Mouse (Mus musculus) limb, embryonic 13.5 days (tissue): ENCODE data around the gene Limch1. TPM values are rescaled to one million over a fixed set of nuclear protein-coding genes. Genes with fewer than 3 reads are reported as not detected.

Experiments
- ATAC-seq: fragments of 200-750 bp; cut with Nextera tagmentation; 2 replicates; pipeline ENCODE4 v1.8.0; 2017; ENCODE audit warnings: low read depth, moderate number of reproducible peaks, moderate TSS enrichment; ENCODE audit not compliant: low FRiP score
- H3K27ac ChIP-seq: fragments of 300-500 bp; sonication (generic); 2 replicates; pipeline ENCODE4 v1.5.1; 2015; ENCODE audit warnings: inconsistent platforms, mild to moderate bottlenecking, moderate library complexity
- H3K27me3 ChIP-seq: fragments of 300-500 bp; sonication (generic); 2 replicates; pipeline ENCODE4 v1.6.1; 2015; ENCODE audit warnings: mild to moderate bottlenecking, inconsistent platforms
- H3K36me3 ChIP-seq: fragments of 300-500 bp; sonication (generic); 2 replicates; pipeline ENCODE4 v1.6.1; 2015; ENCODE audit warnings: inconsistent platforms, mild to moderate bottlenecking, moderate library complexity
- H3K4me1 ChIP-seq: fragments of 300-500 bp; sonication (generic); 2 replicates; pipeline ENCODE4 v1.6.1; 2015; ENCODE audit warnings: inconsistent platforms
- H3K4me2 ChIP-seq: fragments of 300-500 bp; sonication (generic); replicated peaks from 2 replicates; pipeline ENCODE4 v1.6.1; 2015; ENCODE audit warnings: inconsistent platforms, mild to moderate bottlenecking, moderate library complexity
- H3K4me3 ChIP-seq: fragments of 300-500 bp; sonication (generic); 2 replicates; pipeline ENCODE4 v1.5.1; 2015; ENCODE audit warnings: moderate library complexity, mild to moderate bottlenecking, inconsistent platforms
- H3K9ac ChIP-seq: fragments of 300-500 bp; sonication (generic); 2 replicates; pipeline ENCODE4 v1.6.1; 2015; ENCODE audit warnings: mild to moderate bottlenecking, inconsistent platforms
- H3K9me3 ChIP-seq: fragments of 300-500 bp; sonication (generic); 2 replicates; pipeline ENCODE4 v1.6.1; 2016; ENCODE audit warnings: inconsistent platforms
- WGBS: fragments of 180-500 bp; shearing (Covaris S2); methylation state at CpG from one replicate; pipeline ENCODE4 v1.1.7; 2015; 5-methylcytosine and 5-hydroxymethylcytosine counted together
- polyA plus RNA-seq: library from polyadenylated mRNA; unstranded; fragments of >200 nt; fragmentation: Nextera tagmentation; extraction: Ambion mirVana; gene quantifications from 2 replicates; pipeline ENCODE4 v1.2.1, GENCODE M21; 2015

The Limch1 gene
- 75.5 and 82.0 TPM in 2 replicates for polyA plus RNA-seq

DNA sequence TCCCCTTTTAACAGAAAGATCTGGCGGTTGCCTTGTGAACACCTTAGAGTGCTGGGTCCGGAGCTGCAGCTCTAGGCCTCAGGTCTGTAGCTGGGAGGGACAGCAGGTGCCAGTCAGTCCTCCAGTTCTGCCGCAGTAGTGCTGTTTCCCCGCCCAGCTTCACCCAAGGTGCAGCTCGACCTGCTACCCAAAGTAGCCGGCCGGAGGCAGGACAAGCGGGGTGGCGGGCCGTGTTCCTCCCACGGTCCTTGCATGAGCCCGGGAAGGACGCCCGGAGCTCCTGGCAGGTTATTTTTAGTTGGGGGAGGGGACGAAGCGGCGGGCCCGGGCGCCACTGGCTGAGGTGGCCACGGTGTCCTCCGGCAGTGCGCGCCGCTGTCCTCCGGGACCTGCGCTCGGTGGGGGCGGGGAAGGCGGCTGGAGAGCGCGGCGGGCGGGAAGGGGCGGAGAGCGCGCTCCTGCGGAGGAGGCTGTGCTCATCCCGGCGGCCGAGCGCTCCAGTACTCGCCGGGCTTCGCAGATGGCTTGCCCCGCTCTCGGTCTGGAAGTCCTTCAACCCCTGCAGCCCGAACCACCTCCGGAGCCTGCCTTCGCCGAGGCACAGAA is at the start of gene Limch1:
TSS of gene Limch1 (plus strand) at position 438 of the 606 bp plus-strand sequence.
- H3K27me3 ChIP-seq: peaks cover 39% of the 10 kb centered on the region
- no peaks in the 10 kb centered on the region for H3K36me3 ChIP-seq
- no peaks in the 10 kb centered on the region for H3K9me3 ChIP-seq
- H3K9ac ChIP-seq: peak within 1 kb of the TSS; percentile 78
- peak within 1 kb of the TSS; percentile 52; the same call in 1 of the 2 replicates for H3K27ac ChIP-seq
- ATAC-seq: peak; percentile 79
- H3K4me2 ChIP-seq: peak within 1 kb of the TSS; percentile 97
- WGBS: 1% methylated on average over 50 of the region's 50 CpGs
- H3K4me3 ChIP-seq: peak within 1 kb of the TSS; percentile 72
- peaks cover 32% of the 10 kb centered on the region for H3K4me1 ChIP-seq

DNA sequence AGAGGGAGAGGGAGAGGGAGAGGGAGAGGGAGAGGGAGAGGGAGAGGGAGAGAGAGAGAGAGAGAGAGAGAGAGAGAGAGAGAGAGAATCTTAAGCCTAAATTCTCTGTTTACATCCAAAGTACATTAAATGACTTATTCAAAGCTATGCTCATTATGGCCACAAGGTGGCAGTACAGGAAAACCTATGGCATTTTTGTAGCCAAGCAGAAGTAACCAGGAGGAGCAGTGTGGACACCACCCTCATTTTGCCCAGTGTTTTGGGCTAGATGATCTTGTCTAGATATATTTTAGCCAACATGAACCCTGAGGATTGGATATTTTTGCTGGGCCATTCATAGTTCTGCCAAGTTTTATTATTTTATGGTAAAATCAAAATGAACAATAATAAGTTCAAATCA is 48.5 kb upstream of the Limch1 start:
- no peak for ATAC-seq
- Histone ChIP-seq H3K36me3 (no peaks in the 10 kb centered on the region), H3K4me1 (0 out of 2 replicates have a peak, but pooled peaks cover 4% of the 10 kb centered on the region), H3K27me3 (no peaks in the 10 kb centered on the region), H3K9ac (no peak overlapping the region), H3K9me3 (no peaks in the 10 kb centered on the region), H3K27ac (no peak overlapping the region), H3K4me2 (no peak overlapping the region), H3K4me3 (no peak overlapping the region)

DNA sequence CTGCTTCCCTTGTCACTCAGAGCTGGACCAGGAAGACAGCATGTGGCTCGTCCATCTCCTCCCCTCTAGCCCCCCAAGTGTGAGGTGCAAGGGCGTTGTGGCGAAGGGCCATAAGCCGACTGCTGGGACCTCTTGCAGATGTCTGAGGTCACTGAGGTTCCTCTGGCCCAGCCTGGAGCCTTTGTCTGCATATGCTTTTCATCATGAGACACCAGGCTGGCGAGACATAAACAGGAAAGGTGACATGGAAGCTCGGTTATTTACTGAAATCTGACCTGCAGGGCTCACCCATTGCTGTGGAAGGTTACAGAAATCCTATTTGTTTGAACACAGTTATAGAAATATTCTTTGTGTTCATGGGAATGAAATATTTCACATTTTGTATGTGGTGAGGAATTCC is 45.7 kb upstream of the Limch1 start:
- no peak overlapping the region for H3K4me3 ChIP-seq
- no peak for ATAC-seq
- H3K9ac ChIP-seq: no peak overlapping the region
- 0 out of 2 replicates have a peak, but pooled peaks cover 9% of the 10 kb centered on the region for H3K4me1 ChIP-seq
- no peaks in the 10 kb centered on the region for H3K27me3 ChIP-seq
- H3K27ac ChIP-seq: no peak overlapping the region
- H3K4me2 ChIP-seq: no peak overlapping the region
- WGBS: 39% methylated on average over 6 of the region's 6 CpGs
- no peaks in the 10 kb centered on the region for H3K36me3 ChIP-seq
- no peaks in the 10 kb centered on the region for H3K9me3 ChIP-seq

DNA sequence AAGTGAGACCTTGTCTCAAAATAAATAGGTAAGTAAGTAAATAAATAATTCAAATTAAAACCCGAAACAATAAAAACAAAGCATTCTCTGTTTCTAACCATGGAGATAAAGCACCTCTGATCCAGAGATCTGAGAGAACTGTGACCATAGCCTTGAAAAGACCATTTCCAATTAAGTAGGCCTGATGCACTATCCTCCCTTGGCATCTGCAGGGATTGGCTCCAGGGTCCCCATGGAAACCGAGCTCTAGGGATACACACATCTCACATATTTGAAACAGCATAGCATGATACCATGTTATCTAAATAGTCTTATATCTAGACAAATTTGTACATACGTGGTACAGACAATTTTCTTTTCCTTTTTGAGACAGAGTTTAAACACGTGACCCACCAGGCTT is 43.7 kb upstream of the Limch1 start:
- Histone ChIP-seq H3K4me1 (0 out of 2 replicates have a peak, but pooled peaks cover 9% of the 10 kb centered on the region), H3K9me3 (no peaks in the 10 kb centered on the region), H3K4me2 (no peak overlapping the region), H3K36me3 (no peaks in the 10 kb centered on the region), H3K27ac (no peak overlapping the region), H3K27me3 (no peaks in the 10 kb centered on the region), H3K9ac (no peak overlapping the region), H3K4me3 (no peak overlapping the region)
- ATAC-seq: no peak
- WGBS: 87% methylated on average over 4 of the region's 4 CpGs

DNA sequence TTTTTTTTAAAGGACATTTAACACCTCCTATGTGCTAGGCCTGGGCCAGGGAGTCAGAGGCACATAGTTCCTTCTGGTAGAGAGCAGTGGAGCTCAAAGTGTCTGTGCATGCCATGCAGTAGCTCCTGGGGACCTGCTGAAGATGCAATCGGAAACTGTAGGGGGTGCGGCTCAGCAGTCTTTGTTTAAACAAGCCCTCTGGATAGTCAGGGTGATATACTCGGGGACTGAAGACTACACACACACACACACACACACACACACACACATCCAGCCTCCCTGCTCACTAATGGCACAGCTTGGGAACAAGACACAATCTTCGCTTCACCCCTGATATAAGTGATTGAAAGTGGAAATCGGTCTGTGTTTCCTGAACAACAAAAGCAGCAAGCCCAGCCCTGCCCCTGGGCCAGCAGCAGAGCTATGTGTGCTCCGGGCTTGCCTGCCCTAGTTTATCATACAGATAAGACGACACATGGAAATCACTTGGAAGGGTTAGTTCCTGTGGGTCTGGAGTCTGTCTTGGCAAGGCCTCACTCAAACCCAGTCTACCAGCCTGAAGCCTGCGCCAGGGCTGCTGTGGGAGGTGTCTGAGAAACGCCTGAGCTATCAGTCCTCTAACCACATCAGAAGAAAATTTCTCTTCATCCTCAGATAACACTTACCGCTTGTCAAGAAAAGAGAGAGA is 42.2 kb upstream of the Limch1 start:
- Histone ChIP-seq H3K4me3 (no peak overlapping the region), H3K4me2 (no peak overlapping the region), H3K4me1 (0 out of 2 replicates have a peak, but pooled peaks cover 9% of the 10 kb centered on the region), H3K9ac (no peak overlapping the region), H3K36me3 (no peaks in the 10 kb centered on the region), H3K9me3 (no peaks in the 10 kb centered on the region), H3K27me3 (no peaks in the 10 kb centered on the region), H3K27ac (no peak overlapping the region)
- 42% methylated on average over 10 of the region's 10 CpGs for WGBS
- ATAC-seq: no peak

DNA sequence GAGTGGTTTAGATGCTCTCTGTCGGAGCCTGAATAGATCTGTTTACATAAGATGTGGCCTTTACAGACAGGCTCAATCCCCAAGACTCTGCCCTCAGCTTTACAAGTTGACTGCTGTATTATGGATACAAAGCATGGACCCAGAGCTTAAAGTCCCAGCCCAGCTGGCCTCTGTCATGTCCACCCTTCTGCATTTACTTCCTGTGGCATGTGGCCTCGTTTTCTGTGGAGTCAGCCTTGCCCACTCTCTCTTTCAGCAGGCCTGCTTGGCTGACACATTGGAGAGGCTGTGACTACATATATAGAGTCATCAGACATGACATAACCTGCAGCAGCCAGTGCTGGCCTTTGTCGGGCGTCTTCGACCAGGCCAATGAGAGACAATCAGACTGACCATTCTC is 37.8 kb upstream of the Limch1 start:
- Histone ChIP-seq H3K9me3 (no peaks in the 10 kb centered on the region), H3K4me2 (no peak overlapping the region), H3K36me3 (no peaks in the 10 kb centered on the region), H3K9ac (no peak overlapping the region), H3K4me1 (0 out of 2 replicates have a peak, but pooled peaks cover 8% of the 10 kb centered on the region), H3K27me3 (no peaks in the 10 kb centered on the region; the same call in 1 of the 2 replicates), H3K27ac (no peak overlapping the region), H3K4me3 (no peak overlapping the region)
- WGBS: 79% methylated on average over 5 of the region's 5 CpGs
- ATAC-seq: no peak

DNA sequence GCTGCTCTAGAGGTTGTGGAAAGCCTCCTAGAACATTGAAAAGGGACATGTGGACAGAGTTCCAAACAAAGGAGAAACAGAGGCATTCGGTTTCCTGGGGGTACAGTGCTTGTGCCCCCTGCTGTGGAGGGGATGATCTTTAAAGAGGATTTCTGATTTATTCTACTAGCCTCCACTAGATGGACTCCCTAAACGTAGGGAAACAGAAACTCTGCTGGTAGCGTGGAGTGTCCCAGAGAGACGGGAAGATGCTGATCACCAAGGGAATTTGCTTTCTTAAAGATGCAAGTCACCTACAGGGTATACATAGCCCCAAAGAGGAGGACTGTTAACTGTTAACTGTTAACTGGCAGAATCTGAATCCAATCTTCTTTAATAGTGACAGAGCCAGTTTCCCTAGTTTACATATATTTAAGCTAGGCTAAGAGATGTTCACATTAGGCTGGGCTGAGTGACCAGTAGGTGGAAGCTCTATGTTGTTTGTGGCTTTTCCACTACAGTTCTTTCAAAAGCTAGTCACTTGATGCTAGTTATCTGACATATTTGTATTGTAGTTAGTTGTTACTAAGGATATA is 35.1 kb upstream of the Limch1 start:
- H3K36me3 ChIP-seq: no peaks in the 10 kb centered on the region
- no peak overlapping the region for H3K4me3 ChIP-seq
- WGBS: 27% methylated on average over 4 of the region's 4 CpGs
- no peak overlapping the region for H3K27ac ChIP-seq
- no peak for ATAC-seq
- H3K27me3 ChIP-seq: peaks cover 5% of the 10 kb centered on the region; the same call in 1 of the 2 replicates
- no peaks in the 10 kb centered on the region for H3K9me3 ChIP-seq
- no peak overlapping the region for H3K9ac ChIP-seq
- no peak overlapping the region for H3K4me2 ChIP-seq
- 0 out of 2 replicates have a peak, but pooled peaks cover 3% of the 10 kb centered on the region for H3K4me1 ChIP-seq

DNA sequence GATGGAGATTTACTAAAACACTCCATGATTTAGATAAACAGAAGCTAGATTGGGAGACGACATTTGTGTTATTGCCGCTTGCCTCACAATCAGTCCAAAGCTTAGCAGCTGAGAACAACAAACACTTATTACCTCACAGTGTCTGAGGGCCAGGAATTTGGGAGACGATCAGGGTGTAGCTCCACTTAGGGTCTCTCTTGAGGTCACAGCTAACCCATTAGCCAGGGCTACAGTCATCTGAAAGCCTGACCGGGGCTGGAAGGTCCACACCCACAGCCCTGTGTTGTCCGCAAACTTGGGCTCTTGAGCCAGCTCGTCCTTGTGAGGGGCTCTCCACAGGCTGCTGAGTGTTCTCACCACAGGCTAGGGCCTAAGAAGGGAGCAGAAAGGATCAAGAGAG is 32.8 kb upstream of the Limch1 start:
- no peak for ATAC-seq
- no peaks in the 10 kb centered on the region for H3K36me3 ChIP-seq

DNA sequence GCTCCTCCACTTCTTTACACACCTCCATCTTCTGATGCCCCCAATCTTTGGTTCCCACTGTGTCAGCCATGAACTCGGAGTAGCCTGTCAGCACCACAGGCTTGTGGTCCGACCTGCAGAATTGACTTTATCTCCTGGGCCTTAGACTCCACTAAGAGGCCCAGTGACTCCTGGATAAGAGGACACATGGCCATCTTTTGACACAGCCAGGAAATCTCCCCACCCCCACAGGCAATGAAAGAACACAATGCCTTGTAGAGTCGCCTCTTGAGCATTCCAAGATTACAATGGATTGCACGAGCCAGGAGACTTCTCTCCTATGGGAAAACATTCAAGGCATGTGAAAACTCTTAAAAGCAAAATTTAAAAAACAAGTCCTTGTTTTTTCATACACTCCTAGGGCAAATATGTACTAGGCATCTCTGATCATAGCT is 30.1 kb upstream of the Limch1 start:
- ATAC-seq: no peak
- Histone ChIP-seq H3K4me2 (no peak overlapping the region), H3K4me3 (no peak overlapping the region), H3K27ac (no peak overlapping the region), H3K9ac (no peak overlapping the region), H3K27me3 (peaks cover 8% of the 10 kb centered on the region; the same call in 1 of the 2 replicates), H3K9me3 (no peaks in the 10 kb centered on the region), H3K4me1 (0 out of 2 replicates have a peak, but pooled peaks cover 6% of the 10 kb centered on the region), H3K36me3 (no peaks in the 10 kb centered on the region)
- WGBS: 79% methylated on average over 4 of the region's 4 CpGs

More for the DNA sequence above, 32.8 kb upstream of the Limch1 start:
- Histone ChIP-seq H3K9me3 (no peaks in the 10 kb centered on the region), H3K27me3 (peaks cover 5% of the 10 kb centered on the region; the same call in 1 of the 2 replicates), H3K9ac (no peak overlapping the region), H3K4me3 (no peak overlapping the region), H3K4me1 (0 out of 2 replicates have a peak, but pooled peaks cover 6% of the 10 kb centered on the region), H3K4me2 (no peak overlapping the region), H3K27ac (no peak overlapping the region)
- WGBS: 65% methylated on average over 6 of the region's 6 CpGs

DNA sequence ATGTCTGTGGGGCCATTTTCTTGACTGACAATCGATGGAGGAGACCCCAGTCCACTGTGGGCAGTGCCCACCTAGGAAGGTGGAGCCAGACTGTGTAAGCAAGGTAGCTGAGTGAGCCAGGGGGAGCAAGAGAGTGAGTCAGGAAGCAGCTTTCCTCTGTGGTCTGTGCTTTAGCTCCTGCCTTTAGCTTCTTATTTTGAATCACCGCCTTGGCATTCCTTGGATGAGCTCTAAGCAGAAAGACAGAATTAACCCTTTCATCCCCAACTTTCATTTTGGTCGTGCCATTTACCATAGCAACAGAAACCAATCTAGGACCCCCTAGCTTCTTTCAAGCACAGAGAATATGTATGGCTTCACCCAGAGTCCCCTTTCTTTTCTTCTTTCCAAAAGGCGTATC is 27.7 kb upstream of the Limch1 start:
- WGBS: 60% methylated on average over 4 of the region's 4 CpGs
- no peak overlapping the region for H3K27ac ChIP-seq

DNA sequence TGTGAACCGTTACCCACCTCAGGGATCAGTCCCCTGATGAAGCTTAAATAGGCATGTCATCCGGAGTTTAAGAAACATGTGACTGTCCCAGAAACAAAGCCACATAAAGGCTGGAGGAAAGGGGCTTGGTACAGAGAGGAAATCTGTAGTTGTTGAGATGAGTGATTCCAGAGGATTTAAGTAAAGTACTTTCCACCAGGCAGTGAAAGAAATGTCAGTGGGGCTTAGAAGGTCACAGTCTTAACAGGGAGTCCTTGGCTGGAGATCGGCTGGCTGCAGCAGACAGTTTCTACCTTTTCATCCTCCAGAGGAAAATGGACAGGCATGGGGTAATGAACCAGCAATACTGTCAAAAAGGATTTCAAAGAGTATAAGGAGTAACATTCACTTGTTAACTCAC is 27.2 kb upstream of the Limch1 start:
- Histone ChIP-seq H3K9ac (no peak overlapping the region), H3K4me3 (no peak overlapping the region), H3K9me3 (no peaks in the 10 kb centered on the region), H3K27ac (no peak overlapping the region), H3K4me1 (peaks cover 16% of the 10 kb centered on the region), H3K4me2 (no peak overlapping the region), H3K27me3 (0 out of 2 replicates have a peak, but pooled peaks cover 8% of the 10 kb centered on the region), H3K36me3 (no peaks in the 10 kb centered on the region)
- 32% methylated on average over 3 of the region's 3 CpGs for WGBS
- no peak for ATAC-seq

More for the DNA sequence above, 27.7 kb upstream of the Limch1 start:
- H3K9ac ChIP-seq: no peak overlapping the region
- peaks cover 8% of the 10 kb centered on the region; the same call in 1 of the 2 replicates for H3K27me3 ChIP-seq
- H3K4me1 ChIP-seq: peaks cover 12% of the 10 kb centered on the region; the same call in 1 of the 2 replicates
- H3K9me3 ChIP-seq: no peaks in the 10 kb centered on the region
- H3K4me2 ChIP-seq: no peak overlapping the region
- no peak for ATAC-seq
- H3K36me3 ChIP-seq: no peaks in the 10 kb centered on the region
- H3K4me3 ChIP-seq: no peak overlapping the region

DNA sequence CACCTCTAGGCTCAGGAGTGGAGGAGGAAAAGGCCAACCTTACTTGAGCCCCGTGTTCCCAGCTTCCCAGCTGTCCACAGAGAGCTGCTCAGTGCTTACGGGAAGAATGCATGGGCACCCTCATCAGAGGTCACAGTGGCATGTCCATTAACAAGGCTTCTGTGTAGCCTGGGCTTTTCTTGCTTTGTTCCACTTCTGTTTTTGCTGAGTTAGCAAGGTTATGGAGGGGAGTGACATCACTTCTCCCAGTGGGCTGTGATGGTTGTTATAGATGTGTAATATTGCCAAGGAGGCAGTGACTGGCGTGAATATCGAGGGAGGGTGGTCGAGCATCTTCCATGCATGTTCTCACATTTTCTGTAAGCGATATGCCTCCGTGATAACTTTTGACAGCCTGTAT is 26.7 kb upstream of the Limch1 start:
- no peak for ATAC-seq
- Histone ChIP-seq H3K4me3 (no peak overlapping the region), H3K36me3 (no peaks in the 10 kb centered on the region), H3K4me1 (peaks cover 16% of the 10 kb centered on the region), H3K27me3 (0 out of 2 replicates have a peak, but pooled peaks cover 8% of the 10 kb centered on the region), H3K9me3 (no peaks in the 10 kb centered on the region), H3K9ac (no peak overlapping the region), H3K27ac (no peak overlapping the region), H3K4me2 (no peak overlapping the region)
- 66% methylated on average over 7 of the region's 7 CpGs for WGBS
